Mouse (Mus musculus) lung, adult 2 months (tissue): ENCODE results near the gene Fam169b.

Experiments
- CTCF ChIP-seq: fragments of 200-500 bp; IDR thresholded peaks from 2 replicates; pipeline ENCODE4 v1.5.1; 2011; ENCODE audit warnings: mild to moderate bottlenecking, low read length, control low read depth; ENCODE audit not compliant: insufficient read depth
- POLR2A ChIP-seq: fragments of 200-500 bp; IDR thresholded peaks from 2 replicates; pipeline ENCODE4 v1.6.1; 2011; ENCODE audit warnings: low read depth, mild to moderate bottlenecking, control low read depth, low read length, borderline replicate concordance; ENCODE audit errors: extremely low read depth

DNA sequence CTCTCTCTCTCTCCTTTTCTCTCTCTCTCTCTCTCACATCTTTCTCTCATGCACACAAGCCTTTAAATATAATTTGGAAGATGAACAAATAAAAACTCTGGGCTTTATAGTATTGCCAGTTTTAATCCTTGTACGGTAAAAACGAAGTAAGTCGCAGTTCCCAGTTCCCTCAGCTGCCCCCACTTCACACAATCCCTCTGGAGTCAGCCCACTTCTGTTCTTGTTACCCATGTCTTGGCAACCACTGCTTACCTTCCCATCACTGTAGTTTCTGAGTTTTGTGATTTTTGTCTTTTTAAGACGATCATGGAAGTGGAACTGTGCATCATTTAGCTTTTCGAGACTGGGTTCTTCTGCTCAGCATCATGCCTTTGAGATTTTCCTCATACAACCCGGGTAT, 65.0 kb downstream of the Fam169b start:
- no peak for TF ChIP-seq CTCF
- TF ChIP-seq POLR2A = no peak
